Mouse (Mus musculus): ENCODE measurements around the gene A830031A19Rik. TPM values are rescaled to one million over a fixed set of nuclear protein-coding genes. Genes with fewer than 3 reads are reported as not detected.

The A830031A19Rik gene
- polyA plus RNA-seq (2012), result not detected in 2 replicates

DNA sequence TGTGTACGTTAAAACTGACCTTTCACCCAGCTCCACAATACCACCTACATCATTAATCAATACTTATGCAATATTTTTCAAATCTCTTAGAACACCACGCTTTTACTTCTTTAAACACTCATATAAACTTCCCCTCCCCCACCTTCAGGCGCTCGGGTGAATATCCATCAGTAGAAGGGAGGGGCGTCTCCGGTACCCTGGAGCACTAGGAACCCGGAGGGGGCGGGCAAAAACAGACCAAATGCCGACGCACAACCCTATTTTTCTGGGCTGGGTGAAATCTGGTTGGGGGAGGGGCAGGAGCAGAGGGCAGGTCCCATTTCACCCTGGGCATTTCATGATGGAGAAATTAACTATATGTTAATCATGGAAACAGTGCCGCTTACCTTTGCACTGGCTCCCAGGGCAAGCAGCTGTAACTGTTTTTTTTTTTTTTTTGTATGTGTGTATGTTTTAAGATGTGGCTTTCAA is at the start of gene A830031A19Rik:
TSS of gene A830031A19Rik (minus strand) at position 421 of the 471 bp plus-strand sequence.

DNA sequence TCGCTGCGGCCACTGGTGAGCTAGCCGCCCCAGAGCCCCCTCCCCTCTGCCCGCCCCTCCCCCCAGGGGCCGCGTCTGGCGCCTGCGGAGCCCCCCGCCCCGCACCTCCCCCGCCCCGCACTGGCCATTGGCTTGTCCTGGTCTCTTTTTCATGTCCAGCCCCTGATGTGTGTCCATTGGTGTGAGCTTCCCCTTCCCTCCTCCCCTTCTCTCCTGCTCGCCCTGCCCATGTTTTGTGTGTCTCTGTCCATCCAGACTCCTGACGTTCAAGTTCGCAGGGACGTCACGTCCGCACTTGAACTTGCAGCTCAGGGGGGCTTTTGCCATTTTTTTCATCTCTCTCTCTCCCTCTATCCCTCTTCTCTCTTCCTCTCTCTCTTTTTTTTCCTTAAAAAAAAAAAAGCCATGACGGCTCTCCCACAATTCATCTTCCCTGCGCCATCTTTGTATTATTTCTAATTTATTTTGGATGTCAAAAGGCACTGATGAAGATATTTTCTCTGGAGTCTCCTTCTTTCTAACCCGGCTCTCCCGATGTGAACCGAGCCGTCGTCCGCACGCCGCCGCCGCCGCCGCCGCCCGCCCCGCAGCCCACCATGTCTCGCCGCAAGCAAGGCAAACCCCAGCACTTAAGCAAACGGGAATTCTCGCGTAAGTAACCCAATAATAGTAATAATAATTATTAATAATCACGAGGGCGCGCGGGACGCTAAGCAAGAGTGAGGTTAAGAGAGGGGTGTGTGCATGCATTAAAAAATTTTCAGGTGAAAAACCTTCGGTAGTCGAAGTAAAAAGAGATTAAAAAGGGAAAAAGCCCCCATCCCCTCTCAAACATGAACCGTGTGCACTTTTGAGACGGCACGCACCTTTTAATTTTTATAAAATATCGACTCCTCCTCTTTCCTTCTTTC is 3.2 kb upstream of the A830031A19Rik start, which contains the start of gene Bcl11a:
TSS of gene Bcl11a (plus strand) at position 262 of the 911 bp plus-strand sequence.

Other genes with a start within 250 kb of the A830031A19Rik start
- gene Papolg, start 179.8 kb downstream of the A830031A19Rik start, polyA plus RNA-seq (2012), result 0.90 and 0.92 TPM in 2 replicates
- 47.9 and 68.2 TPM in 2 replicates for gene Bcl11a, start 3.0 kb upstream of the A830031A19Rik start, polyA plus RNA-seq (2012)

All from megakaryocyte-erythroid progenitor cell, adult 5 weeks (primary cell).